17 mouse cellular contexts compared by ENCODE assay signal in the genomic region with DNA sequence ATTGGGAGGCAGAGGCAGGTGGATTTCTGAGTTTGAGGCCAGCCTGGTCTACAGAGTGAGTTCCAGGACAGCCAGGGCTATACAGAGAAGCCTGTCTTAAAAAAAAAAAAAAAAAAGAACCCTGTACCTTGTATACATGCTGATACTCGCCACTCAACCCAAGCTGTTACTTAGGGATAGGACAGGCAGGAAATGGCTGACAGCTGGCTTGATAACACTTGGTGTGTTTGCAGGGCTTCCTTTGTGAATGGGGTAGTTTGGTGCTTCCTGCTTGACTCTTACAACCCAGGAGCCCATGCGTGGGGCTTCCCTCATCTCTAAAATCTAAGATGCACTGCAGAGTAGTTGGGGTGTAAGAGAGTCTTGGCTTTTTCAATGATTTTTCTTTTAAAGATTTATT. TPM values are rescaled to one million over a fixed set of nuclear protein-coding genes. Genes with fewer than 3 reads are reported as not detected.
DNase-seq lines count a peak whose midpoint lies in the region; ATAC-seq and TF ChIP-seq lines count a peak whose summit lies in the region.
"Had no signal": no experiment of that assay in that cellular context is flagged by ENCODE, and none has a peak within 500 bp of the region (broad histone marks: within the 10 kb centered on the region; RNA-seq: fewer than 3 reads in every experiment).

No protein-coding gene starts in this region.

- no peak overlapping the region for H3K9ac ChIP-seq in MEL (ENCODE audit: control insufficient read depth, low read depth, low read length, poor library complexity, severe bottlenecking)
- no peak overlapping the region for H3K9ac ChIP-seq in hindbrain, embryonic 14.5 days
- H3K9ac ChIP-seq: hindbrain, embryonic 12.5 days; intestine, embryonic 15.5 days; limb, embryonic 13.5 days; midbrain, embryonic 12.5 days had no signal

- peak overlapping the region; percentile 68 for H3K27ac ChIP-seq in MEL (ENCODE audit: control insufficient read depth, low read depth, low read length)
- H3K27ac ChIP-seq in hindbrain, embryonic 14.5 days: no peak overlapping the region
- H3K27ac ChIP-seq: hindbrain, embryonic 12.5 days; intestine, embryonic 15.5 days; limb, embryonic 13.5 days; midbrain, embryonic 12.5 days had no signal

- WGBS in hindbrain, embryonic 14.5 days: 84% methylated on average over 2 of the region's 2 CpGs

- no peak for ATAC-seq in hindbrain, embryonic 14.5 days (ENCODE audit: low FRiP score)
- ATAC-seq: forebrain, embryonic 16.5 days; intestine, embryonic 15.5 days had no signal

- peak; percentile 91 to 94 for TF ChIP-seq EP300 in MEL (IDR thresholded peaks at IDR 0.05; ENCODE audit: low read depth in 1 of 2, low read length in 2 of 2)

- peaks cover 23% of the 10 kb centered on the region for H3K79me2 ChIP-seq in MEL (ENCODE audit: control insufficient read depth, insufficient read depth, low read length, poor library complexity)

- TF ChIP-seq RAD21 in MEL (IDR thresholded peaks at IDR 0.05; ENCODE audit: low read depth, low read length): no peak

- no peak overlapping the region for H3K4me2 ChIP-seq in hindbrain, embryonic 14.5 days (replicated peaks)
- H3K4me2 ChIP-seq: hindbrain, embryonic 12.5 days; intestine, embryonic 15.5 days; limb, embryonic 13.5 days; midbrain, embryonic 12.5 days had no signal

- DNase-seq in MEL (ENCODE audit: low read depth, low spot score) (peak; percentile 94), liver (peak; percentile 22)
- peak; percentile 66 for DNase-seq in naive thymus-derived CD4-positive, alpha-beta T cell, adult 2 months (ENCODE audit: low read depth)
- DNase-seq in thymus, postnatal 36 days: peak; percentile 41 to 65
- no peak for DNase-seq in heart, postnatal 4 days
- no peak for DNase-seq in hindbrain, embryonic 14.5 days (ENCODE audit: low spot score)
- no peak for DNase-seq in heart, adult 9 months (ENCODE audit: low spot score in 2 of 2)
- DNase-seq: adrenal gland, postnatal 10 days; cerebellum, adult 9-11 months; gastrocnemius, postnatal 36 days; lung, adult 2 months had no signal

- no peak overlapping the region for H3K4me3 ChIP-seq in MEL (ENCODE audit: control insufficient read depth in 1 of 2, insufficient read depth in 1 of 2, low read depth in 2 of 2, low read length in 2 of 2)
- no peak overlapping the region for H3K4me3 ChIP-seq in hindbrain, embryonic 14.5 days (replicated peaks; ENCODE audit: low read length)
- H3K4me3 ChIP-seq: hindbrain, embryonic 12.5 days; intestine, embryonic 15.5 days; limb, embryonic 13.5 days; midbrain, embryonic 12.5 days had no signal

- TF ChIP-seq POLR2A in MEL (IDR thresholded peaks at IDR 0.05; ENCODE audit: control insufficient read depth in 1 of 2, insufficient read depth in 1 of 2, low read depth in 1 of 2, low read length in 2 of 2, poor library complexity in 1 of 2): no peak

- TF ChIP-seq CTCF in MEL (IDR thresholded peaks at IDR 0.05 in 2 of 3, conservative IDR thresholded peaks at IDR 0.05 in 1 of 3; ENCODE audit: control insufficient read depth in 1 of 3, insufficient read depth in 1 of 3, low read depth in 2 of 3, low read length in 3 of 3, poor library complexity in 1 of 3, severe bottlenecking in 1 of 3): no peak

- H3K36me3 ChIP-seq in MEL (ENCODE audit: control insufficient read depth in 1 of 2, insufficient read depth in 2 of 2, low read length in 2 of 2): peaks cover 5 to 44% of the 10 kb centered on the region in 2 experiments
- H3K36me3 ChIP-seq in hindbrain, embryonic 14.5 days (replicated peaks; ENCODE audit: control insufficient read depth, insufficient read depth): peaks cover 52% of the 10 kb centered on the region

- peaks cover 17 to 50% of the 10 kb centered on the region in 2 experiments for H3K4me1 ChIP-seq in MEL (ENCODE audit: control insufficient read depth in 1 of 2, insufficient read depth in 2 of 2, low read length in 2 of 2)
- H3K4me1 ChIP-seq in hindbrain, embryonic 14.5 days (replicated peaks; ENCODE audit: control insufficient read depth, insufficient read depth, low read length): peaks cover 9% of the 10 kb centered on the region

- no peaks in the 10 kb centered on the region for H3K9me3 ChIP-seq in MEL (replicated peaks; ENCODE audit: insufficient read depth, low read length)
- no peaks in the 10 kb centered on the region for H3K9me3 ChIP-seq in hindbrain, embryonic 14.5 days (ENCODE audit: control insufficient read depth, low read length)
- H3K9me3 ChIP-seq: G1E; hindbrain, embryonic 12.5 days; intestine, embryonic 15.5 days; limb, embryonic 13.5 days; midbrain, embryonic 12.5 days had no signal

- H3K27me3 ChIP-seq in MEL (ENCODE audit: control insufficient read depth in 1 of 2, insufficient read depth in 2 of 2, low read length in 2 of 2): no peaks in the 10 kb centered on the region
- no peaks in the 10 kb centered on the region for H3K27me3 ChIP-seq in hindbrain, embryonic 14.5 days (ENCODE audit: control insufficient read depth, insufficient read depth, low read length)
- H3K27me3 ChIP-seq: hindbrain, embryonic 12.5 days; intestine, embryonic 15.5 days; limb, embryonic 13.5 days; midbrain, embryonic 12.5 days had no signal

TF ChIP-seq in MEL, 35 proteins besides CTCF, POLR2A, EP300 and RAD21 (continues in another document):
- no peak for TF ChIP-seq USF1 (IDR thresholded peaks at IDR 0.05; ENCODE audit: low read depth, low read length)
- TF ChIP-seq RCOR1 (IDR thresholded peaks at IDR 0.05; ENCODE audit: low read depth, low read length): peak; percentile 31; the same call in 1 of the 2 replicates
- 0 out of 2 replicates have a peak, but pooled peaks have one; percentile 31 for TF ChIP-seq MAX (IDR thresholded peaks at IDR 0.05; ENCODE audit: low read length)
- TF ChIP-seq MEF2A (IDR thresholded peaks at IDR 0.05; ENCODE audit: extremely low read depth, insufficient replicate concordance, low read depth, low read length, poor library complexity, severe bottlenecking): no peak
- no peak for TF ChIP-seq USF2 (IDR thresholded peaks at IDR 0.05; ENCODE audit: borderline replicate concordance in 1 of 2, insufficient read depth in 1 of 2, low read depth in 1 of 2, low read length in 2 of 2)
- no peak for TF ChIP-seq ZC3H11A (IDR thresholded peaks at IDR 0.05; ENCODE audit: low read depth, low read length)
- TF ChIP-seq JUND (IDR thresholded peaks at IDR 0.05; ENCODE audit: low read depth, low read length): no peak
- TF ChIP-seq MYC (IDR thresholded peaks at IDR 0.05; ENCODE audit: low read depth, low read length): peak; percentile 72; the same call in 1 of the 2 replicates
- peak; percentile 96 for TF ChIP-seq GATA1 (IDR thresholded peaks at IDR 0.05; ENCODE audit: low read depth, low read length)
- peak; percentile 80 for TF ChIP-seq MXI1 (IDR thresholded peaks at IDR 0.05; ENCODE audit: low read depth, low read length)
- TF ChIP-seq POLR2AphosphoS5 (IDR thresholded peaks at IDR 0.05; ENCODE audit: borderline replicate concordance, low read depth, low read length): no peak
- no peak for TF ChIP-seq E2F4 (IDR thresholded peaks at IDR 0.05; ENCODE audit: borderline replicate concordance, low read depth, low read length)
- no peak for TF ChIP-seq CHD2 (IDR thresholded peaks at IDR 0.05; ENCODE audit: low read length)
- TF ChIP-seq SIN3A (IDR thresholded peaks at IDR 0.05; ENCODE audit: low read length): peak; percentile 95
- TF ChIP-seq BHLHE40 (IDR thresholded peaks at IDR 0.05; ENCODE audit: borderline replicate concordance, low read depth, low read length): no peak
- TF ChIP-seq CHD1 (IDR thresholded peaks at IDR 0.05; ENCODE audit: low read depth, low read length): no peak
- TF ChIP-seq ETS1 (IDR thresholded peaks at IDR 0.05; ENCODE audit: low read depth, low read length): peak; percentile 97
- TF ChIP-seq ELF1 (IDR thresholded peaks at IDR 0.05; ENCODE audit: low read depth, low read length): peak; percentile 64
- TF ChIP-seq MYB (IDR thresholded peaks at IDR 0.05; ENCODE audit: low read depth, low read length): no peak
- TF ChIP-seq ZNF384 (IDR thresholded peaks at IDR 0.05; ENCODE audit: low read depth, low read length): peak; percentile 98
- peak; percentile 45; the same call in 1 of the 2 replicates for TF ChIP-seq NRF1 (IDR thresholded peaks at IDR 0.05; ENCODE audit: insufficient read depth, low read depth, low read length, poor library complexity, severe bottlenecking)
- no peak for TF ChIP-seq NELFE (IDR thresholded peaks at IDR 0.05; ENCODE audit: low read depth, low read length)
- no peak for TF ChIP-seq SMC3 (IDR thresholded peaks at IDR 0.05; ENCODE audit: low read depth, low read length)
- TF ChIP-seq ZKSCAN1 (IDR thresholded peaks at IDR 0.05; ENCODE audit: low read depth, low read length): no peak
- TF ChIP-seq TCF12 (IDR thresholded peaks at IDR 0.05; ENCODE audit: low read depth, low read length): peak; percentile 96
- no peak for TF ChIP-seq POLR2AphosphoS2 (IDR thresholded peaks at IDR 0.05; ENCODE audit: low read length)
- no peak for TF ChIP-seq MAZ (IDR thresholded peaks at IDR 0.05; ENCODE audit: low read depth, low read length)
- TF ChIP-seq MAFK (IDR thresholded peaks at IDR 0.05; ENCODE audit: borderline replicate concordance, low read depth, low read length): no peak
- 0 out of 2 replicates have a peak, but pooled peaks have one; percentile 19 for TF ChIP-seq TBP (IDR thresholded peaks at IDR 0.05; ENCODE audit: low read depth, low read length)
- no peak for TF ChIP-seq KAT2A (conservative IDR thresholded peaks at IDR 0.05; ENCODE audit: low read depth, low read length)

RNA-seq across cellular contexts. Expression of a gene that starts 5.0 kb away (rescaled TPM):
- 22.3 and 31.0 TPM in 2 replicates for total RNA-seq in MEL (2012; rRNA removed)
- polyA plus RNA-seq in MEL (2012; ENCODE audit: insufficient read depth in 1 of 2, insufficient read length in 2 of 2, low read depth in 1 of 2, low replicate concordance in 2 of 2, missing spikeins in 1 of 2): 10 to 100 TPM in 1 of 2 experiments, not detected in 1; 30.0 TPM
- 10 to 100 TPM; 37.0 to 37.2 TPM for total RNA-seq in heart, postnatal 4 days (2021)
- polyA plus RNA-seq in hindbrain, embryonic 14.5 days (2014; fragmentation: Nextera tagmentation; extraction: Ambion mirVana): 37.3 and 38.1 TPM in 2 replicates

RNA-seq across cellular contexts. Expression of a gene that starts 54.5 kb away (rescaled TPM):
- 88.2 and 116 TPM in 2 replicates for total RNA-seq in MEL (2012; rRNA removed)
- 10 to 100 TPM in 1 of 2 experiments, not detected in 1; 86.1 TPM for polyA plus RNA-seq in MEL (2012; ENCODE audit: insufficient read depth in 1 of 2, insufficient read length in 2 of 2, low read depth in 1 of 2, low replicate concordance in 2 of 2, missing spikeins in 1 of 2)
- 10 to 100 TPM; 20.1 to 23.9 TPM for total RNA-seq in heart, postnatal 4 days (2021)
- 40.7 and 48.0 TPM in 2 replicates for polyA plus RNA-seq in hindbrain, embryonic 14.5 days (2014; fragmentation: Nextera tagmentation; extraction: Ambion mirVana)

RNA-seq across cellular contexts. Expression of a gene that starts 54.5 kb away (rescaled TPM):
- total RNA-seq in MEL (2012; rRNA removed): 96.6 and 119 TPM in 2 replicates
- polyA plus RNA-seq in MEL (2012; ENCODE audit: insufficient read depth in 1 of 2, insufficient read length in 2 of 2, low read depth in 1 of 2, low replicate concordance in 2 of 2, missing spikeins in 1 of 2): 100 to 1,000 TPM; 126 to 599 TPM
- total RNA-seq in heart, postnatal 4 days (2021): 10 to 100 TPM; 38.6 to 42.5 TPM
- 67.8 TPM in 2 replicates for polyA plus RNA-seq in hindbrain, embryonic 14.5 days (2014; fragmentation: Nextera tagmentation; extraction: Ambion mirVana)

Comparison
In these comparisons a context has a peak if more than half of its experiments do, and no peak if none do; other contexts are left out.
1. DNase-seq: peak in MEL (single experiment), liver (single experiment), naive thymus-derived CD4-positive, alpha-beta T cell, adult 2 months (single experiment) and thymus, postnatal 36 days (2 of 2); none in heart, postnatal 4 days (single experiment), hindbrain, embryonic 14.5 days (single experiment) and heart, adult 9 months (0 of 2).